Mouse (Mus musculus): ENCODE measurements around the gene Kctd18. TPM values are rescaled to one million over a fixed set of nuclear protein-coding genes. Genes with fewer than 3 reads are reported as not detected.
"Not testable (repeated sequence)": the region's sequence is repeated elsewhere in the genome, so short reads cannot be mapped to it uniquely, and the experiment has no call there.

Gene Kctd18
- polyA plus RNA-seq, 1 experiment from 2014 or later, result 24.3 TPM

GRCm38 (mm10) chr1:58037306-58037705, 18.6 kb upstream of the Kctd18 start:
- not testable (repeated sequence) for H3K27me3 ChIP-seq; H3K4me2 ChIP-seq (replicated peaks); ATAC-seq; H3K9me3 ChIP-seq; H3K36me3 ChIP-seq; H3K27ac ChIP-seq; H3K4me1 ChIP-seq (replicated peaks); H3K9ac ChIP-seq (replicated peaks); H3K4me3 ChIP-seq (replicated peaks)
- 96% methylated on average over 9 of the region's 9 CpGs for WGBS

- peak; percentile 72 for ATAC-seq
- Histone ChIP-seq H3K27me3 (no peaks in the 10 kb centered on the region), H3K27ac (no peak overlapping the region), H3K9ac (replicated peaks) (no peak overlapping the region), H3K36me3 (no peaks in the 10 kb centered on the region), H3K4me1 (replicated peaks) (peaks cover 9% of the 10 kb centered on the region; the same call in 1 of the 2 replicates), H3K9me3 (no peaks in the 10 kb centered on the region), H3K4me3 (replicated peaks) (no peak overlapping the region), H3K4me2 (replicated peaks) (no peak overlapping the region)
- WGBS, result 64% methylated on average over 10 of the region's 10 CpGs
These were observed 12.5 kb upstream of the Kctd18 start for GRCm38 (mm10) chr1:58031160-58031769.

- H3K4me2 ChIP-seq (replicated peaks), result peak overlapping the region; percentile 30
- peaks cover 9% of the 10 kb centered on the region; the same call in 1 of the 2 replicates for H3K4me1 ChIP-seq (replicated peaks)
- H3K36me3 ChIP-seq, result no peaks in the 10 kb centered on the region
- 39% methylated on average over 13 of the region's 13 CpGs for WGBS
- 0 out of 2 replicates have a peak overlapping the region, but pooled peaks have one; percentile 19 for H3K9ac ChIP-seq (replicated peaks)
- no peak overlapping the region for H3K4me3 ChIP-seq (replicated peaks)
- peak; percentile 46; the same call in 1 of the 2 replicates for ATAC-seq
- no peaks in the 10 kb centered on the region for H3K27me3 ChIP-seq
- H3K27ac ChIP-seq, result no peak overlapping the region
- no peaks in the 10 kb centered on the region for H3K9me3 ChIP-seq
These were observed 11.6 kb upstream of the Kctd18 start for GRCm38 (mm10) chr1:58030156-58030871.

GRCm38 (mm10) chr1:58029636-58030117, 10.9 kb upstream of the Kctd18 start, which contains the start of gene Aox1:
TSS of gene Aox1 (plus strand) at chr1:58029931.
- Histone ChIP-seq H3K9me3 (no peaks in the 10 kb centered on the region), H3K4me1 (replicated peaks) (peaks cover 9% of the 10 kb centered on the region; the same call in 1 of the 2 replicates), H3K9ac (replicated peaks) (0 out of 2 replicates have a peak within 1 kb of the TSS, but pooled peaks have one; percentile 19), H3K4me2 (replicated peaks) (peak within 1 kb of the TSS; percentile 30), H3K36me3 (no peaks in the 10 kb centered on the region), H3K27me3 (no peaks in the 10 kb centered on the region), H3K4me3 (replicated peaks) (no peak within 1 kb of the TSS), H3K27ac (no peak within 1 kb of the TSS)
- ATAC-seq, result peak; percentile 64
- whole genome bisulfite sequencing, result 19% methylated on average over 12 of the region's 12 CpGs

GRCm38 (mm10) chr1:58027707-58028106, 9.0 kb upstream of the Kctd18 start:
- peaks cover 5% of the 10 kb centered on the region; the same call in 1 of the 2 replicates for H3K36me3 ChIP-seq
- no peak overlapping the region for H3K27ac ChIP-seq
- no peak overlapping the region for H3K4me3 ChIP-seq (replicated peaks)
- H3K4me1 ChIP-seq (replicated peaks), result peaks cover 9% of the 10 kb centered on the region; the same call in 1 of the 2 replicates
- H3K9ac ChIP-seq (replicated peaks), result no peak overlapping the region
- H3K27me3 ChIP-seq, result no peaks in the 10 kb centered on the region
- no peak overlapping the region for H3K4me2 ChIP-seq (replicated peaks)
- no peak for ATAC-seq
- 82% methylated on average over 7 of the region's 7 CpGs for WGBS
- H3K9me3 ChIP-seq, result no peaks in the 10 kb centered on the region

GRCm38 (mm10) chr1:58006388-58006787, 12.4 kb downstream of the Kctd18 start:
- not testable (repeated sequence) for H3K9ac ChIP-seq (replicated peaks); H3K4me1 ChIP-seq (replicated peaks); H3K9me3 ChIP-seq; H3K4me2 ChIP-seq (replicated peaks); H3K4me3 ChIP-seq (replicated peaks); ATAC-seq; H3K27me3 ChIP-seq; H3K27ac ChIP-seq
- H3K36me3 ChIP-seq, result peaks cover 10% of the 10 kb centered on the region
- 98% methylated on average over 6 of the region's 7 CpGs for WGBS

- no peak for ATAC-seq
- Histone ChIP-seq H3K4me3 (replicated peaks) (no peak overlapping the region), H3K36me3 (no peaks in the 10 kb centered on the region; the same call in 1 of the 2 replicates), H3K4me2 (replicated peaks) (no peak overlapping the region), H3K27me3 (no peaks in the 10 kb centered on the region), H3K9me3 (no peaks in the 10 kb centered on the region), H3K9ac (replicated peaks) (no peak overlapping the region), H3K4me1 (replicated peaks) (peaks cover 20% of the 10 kb centered on the region), H3K27ac (no peak overlapping the region)
- WGBS, result 85% methylated on average over 3 of the region's 3 CpGs
These were observed 20.6 kb downstream of the Kctd18 start for GRCm38 (mm10) chr1:57998146-57998545.

GRCm38 (mm10) chr1:57996133-57996615, 22.6 kb downstream of the Kctd18 start:
- no peaks in the 10 kb centered on the region for H3K27me3 ChIP-seq
- H3K27ac ChIP-seq, result no peak overlapping the region
- H3K36me3 ChIP-seq, result no peaks in the 10 kb centered on the region; the same call in 1 of the 2 replicates
- H3K4me3 ChIP-seq (replicated peaks), result peak overlapping the region; percentile 89
- 0% methylated on average over 29 of the region's 29 CpGs for WGBS
- no peaks in the 10 kb centered on the region for H3K9me3 ChIP-seq
- H3K9ac ChIP-seq (replicated peaks), result peak overlapping the region; percentile 72
- H3K4me2 ChIP-seq (replicated peaks), result peak overlapping the region; percentile 90
- H3K4me1 ChIP-seq (replicated peaks), result peaks cover 20% of the 10 kb centered on the region
- no peak; the same call in 1 of the 2 replicates for ATAC-seq

- ATAC-seq, result peak; percentile 99
- Histone ChIP-seq H3K9ac (replicated peaks) (peak within 1 kb of the TSS; percentile 72), H3K27ac (peak within 1 kb of the TSS; percentile 88), H3K9me3 (no peaks in the 10 kb centered on the region), H3K4me3 (replicated peaks) (peak within 1 kb of the TSS; percentile 89), H3K4me1 (replicated peaks) (peaks cover 20% of the 10 kb centered on the region), H3K36me3 (no peaks in the 10 kb centered on the region), H3K27me3 (no peaks in the 10 kb centered on the region), H3K4me2 (replicated peaks) (peak within 1 kb of the TSS; percentile 90)
- 7% methylated on average over 30 of the region's 30 CpGs for WGBS
These were observed 23.2 kb downstream of the Kctd18 start, which contains the start of gene Sgo2a for GRCm38 (mm10) chr1:57995432-57996132. TSS of gene Sgo2a (plus strand) at chr1:57995971.

- Histone ChIP-seq H3K27me3 (no peaks in the 10 kb centered on the region), H3K4me3 (replicated peaks) (no peak overlapping the region), H3K4me1 (replicated peaks) (peaks cover 2% of the 10 kb centered on the region), H3K9me3 (no peaks in the 10 kb centered on the region), H3K4me2 (replicated peaks) (no peak overlapping the region), H3K36me3 (no peaks in the 10 kb centered on the region), H3K9ac (replicated peaks) (no peak overlapping the region), H3K27ac (no peak overlapping the region)
- 84% methylated on average over 2 of the region's 2 CpGs for WGBS
- ATAC-seq, result no peak
These were observed 27.5 kb downstream of the Kctd18 start for GRCm38 (mm10) chr1:57991277-57991676.

GRCm38 (mm10) chr1:57989052-57989600, 29.6 kb downstream of the Kctd18 start:
- ATAC-seq, result no peak
- H3K4me2 ChIP-seq (replicated peaks), result no peak overlapping the region
- no peak overlapping the region for H3K4me3 ChIP-seq (replicated peaks)
- no peaks in the 10 kb centered on the region for H3K9me3 ChIP-seq
- no peaks in the 10 kb centered on the region for H3K27me3 ChIP-seq
- H3K36me3 ChIP-seq, result no peaks in the 10 kb centered on the region
- H3K4me1 ChIP-seq (replicated peaks), result no peaks in the 10 kb centered on the region
- 54% methylated on average over 6 of the region's 6 CpGs for WGBS
- no peak overlapping the region for H3K27ac ChIP-seq
- H3K9ac ChIP-seq (replicated peaks), result no peak overlapping the region

Measured in midbrain, embryonic 13.5 days (tissue).